Mouse (Mus musculus) left cerebral cortex, postnatal 36 days (tissue): ENCODE results near the gene Gaa. TPM values are rescaled to one million over a fixed set of nuclear protein-coding genes. Genes with fewer than 3 reads are reported as not detected.
A peak's percentile ranks its signal among the peaks of the same experiment; 100 is the strongest.
"Not testable (repeated sequence)": the region's sequence is repeated elsewhere in the genome, so short reads cannot be mapped to it uniquely, and the experiment has no call there.

Experiments used
- DNase-seq, 2 experiments: peaks; one replicate each; pipeline ENCODE4 v3.0.0; 2021 to 2022; ENCODE audit warnings: low spot score in 2 of 2, mixed read lengths in 1 of 2
- intact Hi-C: fragments of 180-260 bp; cut with DNase I; formaldehyde crosslinking; loops from one replicate; pipeline ENCODE4 v1.15.1; 2025
- total RNA-seq, 2 experiments: library from RNA; stranded (reverse); gene quantifications; 2 replicates each; pipeline ENCODE4 v1.2.3; 2021

The Gaa gene
- total RNA-seq, 2 experiments from 2014 or later: 220 to 253 TPM

DNA sequence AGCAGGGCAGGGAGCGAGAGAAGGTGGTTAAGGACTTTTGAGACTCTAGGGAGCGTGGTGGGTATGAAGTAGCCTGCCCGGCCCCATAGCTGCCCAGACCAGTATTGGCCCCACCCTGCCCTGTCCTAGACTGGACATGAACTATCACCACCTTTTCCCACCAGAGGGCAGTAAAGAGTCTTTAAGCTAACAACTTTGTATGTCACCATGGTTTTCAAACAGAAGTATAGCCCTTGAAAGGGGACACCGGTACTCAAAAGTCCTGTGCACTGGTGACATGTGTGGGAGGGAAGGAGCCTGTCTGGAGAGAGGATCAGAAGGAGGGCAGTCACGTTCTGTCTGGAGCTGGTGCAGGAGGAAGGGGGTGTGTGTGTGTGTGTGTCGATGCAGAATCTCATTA lies 18.7 kb upstream of the Gaa start:
- peak in 1 of 2 experiments; percentile 19 for DNase-seq
- intact Hi-C loops: loop anchor here (5.0 kb wide), 1 partner anchor 42 kb away; no protein-coding TSS in a partner anchor

DNA sequence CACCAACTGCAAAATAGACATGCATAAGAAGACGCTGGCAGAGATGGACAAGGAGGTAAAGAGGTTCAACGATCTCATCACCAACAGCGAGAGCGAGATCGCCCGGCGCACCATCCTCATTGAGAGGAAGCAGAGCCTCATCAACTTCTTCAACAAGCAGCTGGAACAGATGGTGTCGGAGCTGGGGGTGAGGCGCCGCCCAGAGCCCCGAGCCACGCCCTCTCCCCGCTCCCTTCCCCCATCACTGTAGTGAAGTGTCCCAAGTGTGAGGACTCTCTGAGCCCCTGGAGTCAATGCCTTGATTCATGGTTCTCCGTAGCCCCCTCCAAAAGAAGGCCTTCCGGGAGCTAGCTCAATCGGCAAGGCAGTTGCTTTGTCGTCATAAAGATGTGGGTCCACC lies 16.7 kb upstream of the Gaa start:
- no peak for DNase-seq
- intact Hi-C loops: no loop called here

GRCm38 (mm10) chr11:119252854-119253541 lies 14.7 kb upstream of the Gaa start:
- no peak for DNase-seq
- intact Hi-C loops: no loop called here

- intact Hi-C loops, DNase-seq: not testable (repeated sequence)
Measured at GRCm38 (mm10) chr11:119256557-119256956, 11.1 kb upstream of the Gaa start.

DNA sequence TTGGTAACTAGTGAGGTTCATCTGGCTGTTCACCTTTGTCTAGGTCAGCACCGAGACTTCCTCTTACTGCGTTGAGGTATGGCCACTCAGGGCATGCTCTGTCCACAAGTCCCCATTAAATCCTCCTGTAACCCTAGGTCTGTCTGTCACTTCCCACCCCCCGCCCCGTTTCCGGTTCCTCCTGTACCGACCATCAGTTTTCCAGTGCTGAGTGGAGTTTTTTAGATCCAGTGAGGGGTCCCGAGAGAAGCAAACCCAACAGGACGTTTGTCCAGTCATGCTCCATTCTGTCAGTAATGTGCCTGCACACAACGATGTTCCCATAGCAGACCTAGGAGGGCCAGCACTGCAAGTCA lies 9.5 kb upstream of the Gaa start:
- intact Hi-C loops: no loop called here
- DNase-seq: no peak

- intact Hi-C loops: no loop called here
- peak; percentile 67 to 71 for DNase-seq
Measured at GRCm38 (mm10) chr11:119258572-119259322, 8.9 kb upstream of the Gaa start.

GRCm38 (mm10) chr11:119259977-119260376 lies 7.7 kb upstream of the Gaa start:
- intact Hi-C loops: no loop called here
- DNase-seq: no peak

GRCm38 (mm10) chr11:119264413-119264812 lies 3.3 kb upstream of the Gaa start:
- intact Hi-C loops: no loop called here
- DNase-seq: no peak

GRCm38 (mm10) chr11:119265811-119266210 lies 1.9 kb upstream of the Gaa start:
- intact Hi-C loops: no loop called here
- no peak for DNase-seq

GRCm38 (mm10) chr11:119267241-119267674 lies 429 bp upstream of the Gaa start:
- DNase-seq: peak in 1 of 2 experiments; percentile 40
- intact Hi-C loops: no loop called here

DNA sequence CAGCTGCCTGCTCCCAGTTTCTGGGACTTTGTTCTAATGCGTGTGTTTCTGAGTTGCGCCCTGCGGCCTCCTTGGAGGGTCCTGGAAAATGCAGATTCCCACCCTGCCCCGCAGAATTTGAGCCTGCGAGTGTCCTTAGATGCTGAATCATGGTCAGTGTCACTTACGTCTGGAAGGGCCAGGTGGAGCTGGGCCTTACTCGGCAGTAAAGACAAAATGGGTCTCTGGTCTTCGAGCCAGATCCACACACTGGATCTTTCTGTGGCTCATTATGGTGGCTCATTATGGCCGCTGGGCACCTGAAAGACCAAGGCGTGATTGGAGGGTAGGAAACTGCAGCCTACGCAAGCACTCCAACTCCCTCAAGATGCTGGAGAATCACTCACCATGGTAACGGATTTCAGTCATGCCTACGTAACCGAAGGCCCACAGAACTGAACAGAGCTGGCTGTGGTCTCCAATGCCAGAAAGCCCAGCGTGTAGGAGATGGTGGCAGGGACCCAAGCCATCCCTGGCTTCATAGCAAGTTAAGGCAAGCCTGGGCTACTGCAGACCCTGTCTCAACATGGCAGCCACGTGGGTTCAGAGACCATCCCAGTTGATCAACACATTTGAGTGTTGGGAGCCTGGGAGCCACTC lies 989 bp downstream of the Gaa start:
- intact Hi-C loops: no loop called here
- DNase-seq: peak; percentile 63 to 73

DNA sequence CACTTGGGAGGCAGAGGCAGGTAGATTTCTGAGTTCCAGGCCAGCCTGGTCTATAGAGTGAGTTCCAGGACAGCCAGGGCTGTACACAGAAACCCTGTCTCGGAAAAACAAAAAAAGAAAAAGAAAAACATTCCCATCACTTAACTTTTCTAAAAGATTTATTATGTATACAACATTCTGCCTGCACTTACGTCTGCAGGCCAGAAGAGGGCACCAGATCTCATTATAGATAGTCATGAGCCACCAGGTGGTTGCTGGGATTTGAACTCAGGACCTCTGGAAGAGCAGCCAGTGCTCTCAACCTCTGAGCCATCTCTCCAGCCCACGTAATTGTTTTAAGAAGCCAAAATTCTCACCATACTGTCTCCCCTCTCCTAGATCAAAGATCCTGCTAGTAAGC lies 4.8 kb downstream of the Gaa start:
- DNase-seq, intact Hi-C loops: not testable (repeated sequence)

DNA sequence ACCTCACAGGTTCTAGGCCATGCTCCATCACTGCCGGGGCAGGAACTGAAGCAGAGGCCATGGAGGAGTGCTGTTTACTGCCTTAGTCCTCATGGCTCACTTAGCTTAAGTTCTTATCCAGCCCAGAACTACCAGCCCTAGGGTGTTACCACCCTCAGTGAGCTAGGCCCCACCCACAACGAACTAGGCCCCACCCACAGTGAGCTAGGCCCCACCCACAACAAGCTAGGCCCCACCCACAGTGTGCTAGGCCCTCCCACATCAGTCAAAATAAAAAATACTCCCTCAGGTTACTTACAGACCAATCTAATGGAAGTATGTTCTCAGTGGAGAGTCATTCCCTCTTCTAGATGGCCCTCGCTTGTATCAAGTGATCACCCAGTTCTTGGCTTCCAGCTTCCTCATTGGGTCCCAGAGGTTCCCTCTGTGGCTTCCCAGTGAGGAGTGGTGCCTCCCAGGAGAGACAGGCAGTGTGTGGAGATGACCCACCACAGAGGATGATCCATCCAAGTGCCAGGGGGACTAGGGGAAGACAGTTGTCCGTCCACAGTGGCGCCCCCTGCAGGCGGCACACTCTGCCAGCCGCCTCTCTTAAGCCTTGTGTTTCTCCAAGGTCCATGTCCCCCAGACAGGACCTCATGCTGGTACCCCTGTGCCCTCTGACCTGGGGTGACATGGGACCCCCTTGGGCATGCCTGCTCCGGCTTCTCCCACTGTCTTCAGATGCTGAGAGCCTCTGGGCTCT lies 5.7 kb downstream of the Gaa start:
- no peak for DNase-seq
- intact Hi-C loops: no loop called here

DNA sequence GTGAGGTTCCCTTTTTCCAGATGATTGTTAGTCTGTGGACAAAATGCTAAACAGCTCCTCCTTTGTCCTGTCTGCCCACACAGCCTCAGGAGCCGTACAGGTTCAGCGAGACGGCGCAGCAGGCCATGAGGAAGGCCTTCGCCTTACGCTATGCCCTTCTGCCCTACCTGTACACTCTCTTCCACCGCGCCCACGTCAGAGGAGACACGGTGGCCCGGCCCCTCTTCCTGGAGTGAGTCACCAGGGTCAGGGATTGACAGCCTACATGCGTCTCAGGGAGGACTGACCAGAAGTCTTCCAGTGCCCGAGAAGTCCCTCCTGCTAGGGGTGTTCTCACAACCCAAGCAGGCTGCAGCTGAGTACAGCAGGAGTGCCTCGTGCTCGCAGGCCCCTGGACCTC lies 13.3 kb downstream of the Gaa start:
- no peak for DNase-seq
- intact Hi-C loops: no loop called here

GRCm38 (mm10) chr11:119285791-119286527 lies 18.3 kb downstream of the Gaa start:
- intact Hi-C loops: no loop called here
- no peak for DNase-seq

- peak in 1 of 2 experiments; percentile 22 for DNase-seq
- intact Hi-C loops: no loop called here
Measured at GRCm38 (mm10) chr11:119287207-119287992, 19.7 kb downstream of the Gaa start.

GRCm38 (mm10) chr11:119292861-119293260 lies 25.2 kb downstream of the Gaa start:
- DNase-seq, intact Hi-C loops: not testable (repeated sequence)

- DNase-seq: no peak
- intact Hi-C loops: loop anchor here (2.0 kb wide), 1 partner anchor 193 kb away; the partner anchor contains the start of gene Endov
Measured at GRCm38 (mm10) chr11:119297996-119298395, 30.3 kb downstream of the Gaa start.
